Comparison of ENCODE assay signal across 22 mouse cellular contexts in genomic region chr5:34132731-34133130, GRCm38 (mm10). TPM values are rescaled to one million over a fixed set of nuclear protein-coding genes. Genes with fewer than 3 reads are reported as not detected.
DNase-seq lines count a peak whose midpoint lies in the region; ATAC-seq and TF ChIP-seq lines count a peak whose summit lies in the region.
"Had no signal": no experiment of that assay in that cellular context is flagged by ENCODE, and none has a peak within 500 bp of the region (broad histone marks: within the 10 kb centered on the region; RNA-seq: fewer than 3 reads in every experiment).

No protein-coding gene starts in this region.

- H3K4me2 ChIP-seq in forebrain, embryonic 12.5 days: no peak overlapping the region
- H3K4me2 ChIP-seq: embryonic facial prominence, embryonic 13.5 days; forebrain, embryonic 13.5 days; heart, embryonic 11.5 days; heart, embryonic 15.5 days; hindbrain, embryonic 13.5 days had no signal

- no peak overlapping the region for H3K4me3 ChIP-seq in left cerebral cortex, adult 2 months
- no peak overlapping the region for H3K4me3 ChIP-seq in forebrain, embryonic 12.5 days (replicated peaks)
- H3K4me3 ChIP-seq: embryonic facial prominence, embryonic 13.5 days; forebrain, embryonic 13.5 days; heart, adult 2 months; heart, embryonic 15.5 days; hindbrain, embryonic 13.5 days had no signal

- no peak overlapping the region for H3K9ac ChIP-seq in forebrain, embryonic 12.5 days
- H3K9ac ChIP-seq: embryonic facial prominence, embryonic 13.5 days; forebrain, embryonic 13.5 days; forebrain, postnatal 0 days; heart, embryonic 15.5 days; hindbrain, embryonic 13.5 days had no signal

- TF ChIP-seq CTCF in left cerebral cortex, adult 2 months (IDR thresholded peaks at IDR 0.05): peak; percentile 22

- no peak for ATAC-seq in forebrain, embryonic 12.5 days (ENCODE audit: low FRiP score)
- ATAC-seq: forebrain, embryonic 13.5 days; forebrain, postnatal 0 days had no signal

- intact Hi-C loops in left cerebral cortex, postnatal 4 days (cut with DNase I): no loop called here
- intact Hi-C loops in left cerebral cortex, adult 2 months (cut with DNase I): no loop called here

- no peaks in the 10 kb centered on the region for H3K4me1 ChIP-seq in forebrain, embryonic 12.5 days
- H3K4me1 ChIP-seq: embryonic facial prominence, embryonic 13.5 days; forebrain, embryonic 13.5 days; heart, embryonic 15.5 days; hindbrain, embryonic 13.5 days had no signal

- peak; percentile 6 to 16 for DNase-seq in frontal cortex, adult 2 months (ENCODE audit: extremely low spot score in 1 of 2, low spot score in 1 of 2)
- no peak for DNase-seq in frontal cortex, postnatal 25 days (ENCODE audit: low spot score in 2 of 2)
- DNase-seq in left cerebral cortex, adult 11 months (ENCODE audit: low spot score): peak; percentile 3
- DNase-seq in left cerebral cortex, postnatal 4 days: no peak
- peak; percentile 54 for DNase-seq in brain, adult 2 months (ENCODE audit: low read depth, low spot score)
- DNase-seq in left cerebral cortex, adult 2 months (ENCODE audit: extremely low spot score in 1 of 2, low spot score in 2 of 2): no peak
- DNase-seq in kidney, adult 8-10 months: no peak
- DNase-seq: adrenal gland, postnatal 10 days; cerebellum, adult 11-12 months; cerebellum, adult 9-10 months; cerebellum, postnatal 25 days; forebrain, postnatal 0 days; gastrocnemius, postnatal 14 days; heart, adult 2 months; heart, postnatal 14 days had no signal

- no peak overlapping the region for H3K27ac ChIP-seq in left cerebral cortex, adult 2 months
- H3K27ac ChIP-seq in forebrain, embryonic 12.5 days: no peak overlapping the region
- H3K27ac ChIP-seq: embryonic facial prominence, embryonic 13.5 days; forebrain, embryonic 13.5 days; heart, adult 2 months; heart, embryonic 15.5 days; hindbrain, embryonic 13.5 days had no signal

- no peaks in the 10 kb centered on the region for H3K9me3 ChIP-seq in forebrain, embryonic 12.5 days
- H3K9me3 ChIP-seq: embryonic facial prominence, embryonic 13.5 days; forebrain, embryonic 13.5 days; heart, embryonic 15.5 days; hindbrain, embryonic 13.5 days had no signal

- WGBS in forebrain, embryonic 12.5 days: 79% methylated on average over 2 of the region's 2 CpGs

- H3K27me3 ChIP-seq in forebrain, embryonic 12.5 days: no peaks in the 10 kb centered on the region
- H3K27me3 ChIP-seq: embryonic facial prominence, embryonic 13.5 days; forebrain, embryonic 13.5 days; heart, embryonic 15.5 days; hindbrain, embryonic 13.5 days had no signal

- no peaks in the 10 kb centered on the region for H3K36me3 ChIP-seq in forebrain, embryonic 12.5 days (replicated peaks)
- H3K36me3 ChIP-seq: embryonic facial prominence, embryonic 13.5 days; heart, embryonic 15.5 days; hindbrain, embryonic 13.5 days had no signal

RNA-seq across cellular contexts. Expression of gene Poln, which starts 36.5 kb away (rescaled TPM):
- polyA plus RNA-seq in frontal cortex, adult 2 months (2012; rRNA removed): 1.2 TPM in 2 replicates
- 1 to 10 TPM in 1 of 2 experiments, under 1 TPM in 1; 0.68 to 1.7 TPM for total RNA-seq in left cerebral cortex, postnatal 4 days (2021)
- total RNA-seq in left cerebral cortex, adult 2 months (2021): 1 to 10 TPM; 2.1 to 2.3 TPM
- polyA plus RNA-seq in forebrain, embryonic 12.5 days (2016; fragmentation: Nextera tagmentation; extraction: Ambion mirVana): 0.62 and 0.80 TPM in 2 replicates
- total RNA-seq: hematopoietic stem cell, adult 5-6 weeks had no signal

RNA-seq across cellular contexts. Expression of gene Haus3, which starts 36.6 kb away (rescaled TPM):
- 6.5 and 6.7 TPM in 2 replicates for polyA plus RNA-seq in frontal cortex, adult 2 months (2012; rRNA removed)
- total RNA-seq in left cerebral cortex, postnatal 4 days (2021): 1 to 10 TPM; 5.8 to 7.4 TPM
- 1 to 10 TPM; 7.7 to 8.5 TPM for total RNA-seq in left cerebral cortex, adult 2 months (2021)
- 43.1 and 45.3 TPM in 2 replicates for polyA plus RNA-seq in forebrain, embryonic 12.5 days (2016; fragmentation: Nextera tagmentation; extraction: Ambion mirVana)

RNA-seq across cellular contexts. Expression of gene Mxd4, which starts 54.8 kb away (rescaled TPM):
- 101 and 105 TPM in 2 replicates for polyA plus RNA-seq in frontal cortex, adult 2 months (2012; rRNA removed)
- total RNA-seq in left cerebral cortex, postnatal 4 days (2021): 10 to 100 TPM; 60.6 to 65.7 TPM
- 10 to 100 TPM; 82.6 to 91.1 TPM for total RNA-seq in left cerebral cortex, adult 2 months (2021)
- polyA plus RNA-seq in forebrain, embryonic 12.5 days (2016; fragmentation: Nextera tagmentation; extraction: Ambion mirVana): 25.0 and 25.8 TPM in 2 replicates

Comparison
In these comparisons a context has a peak if more than half of its experiments do, and no peak if none do; other contexts are left out.
1. DNase-seq: peak in frontal cortex, adult 2 months (2 of 2), left cerebral cortex, adult 11 months (single experiment) and brain, adult 2 months (single experiment); none in frontal cortex, postnatal 25 days (0 of 2), left cerebral cortex, postnatal 4 days (single experiment), left cerebral cortex, adult 2 months (0 of 2) and kidney, adult 8-10 months (0 of 2).